Mouse (Mus musculus) Muller cell, postnatal 12 days (primary cell): ENCODE results near the gene Uba2.
"Not testable (repeated sequence)": the region's sequence is repeated elsewhere in the genome, so short reads cannot be mapped to it uniquely, and the experiment has no call there.

ENCODE experiments used
- DNase-seq: peaks from one replicate; pipeline ENCODE4 v3.0.0-alpha.2; 2015; ENCODE audit errors: inconsistent ontology term

The Uba2 gene

GRCm38 (mm10) chr7:34169454-34169853 lies at the start of gene Uba2:
Gene Uba2, minus strand, starts transcription at chr7:34169599.
- no peak for DNase-seq

GRCm38 (mm10) chr7:34218496-34218895 lies 49.1 kb upstream of the Uba2 start:
- DNase-seq = no peak

- no peak for DNase-seq
Measured at GRCm38 (mm10) chr7:34216474-34216873, 47.1 kb upstream of the Uba2 start.

- DNase-seq = no peak
Measured at GRCm38 (mm10) chr7:34215481-34215880, 46.1 kb upstream of the Uba2 start.

- DNase-seq = no peak
Measured at GRCm38 (mm10) chr7:34214644-34215043, 45.2 kb upstream of the Uba2 start.

GRCm38 (mm10) chr7:34213281-34213680 lies 43.9 kb upstream of the Uba2 start:
- no peak for DNase-seq

GRCm38 (mm10) chr7:34208027-34208745 lies 38.8 kb upstream of the Uba2 start:
- DNase-seq = no peak

- no peak for DNase-seq
Measured at GRCm38 (mm10) chr7:34206331-34206730, 36.9 kb upstream of the Uba2 start.

GRCm38 (mm10) chr7:34202147-34202546 lies 32.7 kb upstream of the Uba2 start:
- DNase-seq = not testable (repeated sequence)

- no peak for DNase-seq
Measured at GRCm38 (mm10) chr7:34200829-34201228, 31.4 kb upstream of the Uba2 start.

GRCm38 (mm10) chr7:34198346-34198745 lies 28.9 kb upstream of the Uba2 start:
- peak; percentile 6 for DNase-seq

- peak; percentile 90 for DNase-seq
Measured at GRCm38 (mm10) chr7:34196132-34197128, 27.0 kb upstream of the Uba2 start, which contains the start of gene Pdcd2l. Gene Pdcd2l, minus strand, starts transcription at chr7:34196661.

- DNase-seq = no peak
Measured at GRCm38 (mm10) chr7:34195632-34196031, 26.2 kb upstream of the Uba2 start.

GRCm38 (mm10) chr7:34192825-34193224 lies 23.4 kb upstream of the Uba2 start:
- no peak for DNase-seq

- no peak for DNase-seq
Measured at GRCm38 (mm10) chr7:34189376-34189989, 20.1 kb upstream of the Uba2 start.

- DNase-seq = no peak
Measured at GRCm38 (mm10) chr7:34183794-34184193, 14.4 kb upstream of the Uba2 start.

- no peak for DNase-seq
Measured at GRCm38 (mm10) chr7:34183356-34183755, 14.0 kb upstream of the Uba2 start.

GRCm38 (mm10) chr7:34176241-34176640 lies 6.8 kb upstream of the Uba2 start:
- not testable (repeated sequence) for DNase-seq

- no peak for DNase-seq
Measured at GRCm38 (mm10) chr7:34172251-34172650, 2.9 kb upstream of the Uba2 start.

GRCm38 (mm10) chr7:34168470-34169251 lies 738 bp downstream of the Uba2 start:
- DNase-seq = peak; percentile 92

GRCm38 (mm10) chr7:34167766-34168469 lies 1.5 kb downstream of the Uba2 start:
- DNase-seq = peak; percentile 46
